Mouse (Mus musculus) lung, postnatal 4 days (tissue): ENCODE measurements around the gene Hsph1.

Source experiments
- DNase-seq, 2 experiments: peaks; one replicate each; pipeline ENCODE4 v3.0.0; 2021

The Hsph1 gene

GRCm38 (mm10) chr5:149636075-149636920 is at the start of gene Hsph1:
TSS of gene Hsph1 (minus strand) at chr5:149636376.
- peak; percentile 97 to 99 for DNase-seq

GRCm38 (mm10) chr5:149680946-149681345 is 44.8 kb upstream of the Hsph1 start:
- no peak for DNase-seq

- DNase-seq: no peak
Measured at GRCm38 (mm10) chr5:149679886-149680285, 43.7 kb upstream of the Hsph1 start.

DNA sequence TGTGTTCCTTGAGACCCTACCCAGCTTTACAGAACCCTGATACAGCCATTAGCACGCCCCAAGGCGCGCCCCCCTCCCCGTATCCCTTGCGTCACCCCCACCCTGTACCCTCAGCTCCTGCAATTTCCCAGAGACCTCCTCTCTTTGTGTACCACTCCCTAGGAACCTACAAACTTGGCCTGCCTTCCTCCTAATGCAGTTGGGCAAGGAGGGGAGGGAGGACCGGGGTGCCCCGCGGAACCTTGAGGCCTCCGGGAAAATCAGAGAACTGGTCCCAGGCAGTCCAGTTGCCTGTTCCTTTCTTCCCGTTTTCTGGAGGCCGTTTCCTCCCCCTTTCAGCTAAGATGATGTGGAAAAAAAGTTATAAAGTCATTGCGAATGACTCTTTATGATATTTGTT is 43.2 kb upstream of the Hsph1 start:
- no peak for DNase-seq

DNA sequence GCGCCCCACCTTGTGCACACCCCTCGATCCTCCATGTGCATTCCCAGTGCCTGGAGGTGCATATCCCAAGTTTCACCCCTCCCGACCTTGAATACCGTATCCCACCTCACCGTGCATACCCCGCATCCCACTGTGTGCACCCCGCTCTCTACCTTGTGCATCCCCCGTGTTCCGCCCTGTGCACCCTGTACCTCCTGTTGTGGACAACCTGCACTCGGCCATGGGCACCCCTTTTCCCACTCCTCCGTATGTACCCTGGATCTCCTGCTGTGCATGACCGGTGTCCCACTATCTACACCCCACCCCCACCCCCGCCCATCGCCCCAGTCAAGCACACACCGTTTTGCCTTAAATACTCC is 42.8 kb upstream of the Hsph1 start:
- no peak for DNase-seq

- peak; percentile 89 to 90 for DNase-seq
Measured at GRCm38 (mm10) chr5:149678100-149678989, 42.2 kb upstream of the Hsph1 start, which contains the start of gene B3glct. TSS of gene B3glct (plus strand) at chr5:149678230.

DNA sequence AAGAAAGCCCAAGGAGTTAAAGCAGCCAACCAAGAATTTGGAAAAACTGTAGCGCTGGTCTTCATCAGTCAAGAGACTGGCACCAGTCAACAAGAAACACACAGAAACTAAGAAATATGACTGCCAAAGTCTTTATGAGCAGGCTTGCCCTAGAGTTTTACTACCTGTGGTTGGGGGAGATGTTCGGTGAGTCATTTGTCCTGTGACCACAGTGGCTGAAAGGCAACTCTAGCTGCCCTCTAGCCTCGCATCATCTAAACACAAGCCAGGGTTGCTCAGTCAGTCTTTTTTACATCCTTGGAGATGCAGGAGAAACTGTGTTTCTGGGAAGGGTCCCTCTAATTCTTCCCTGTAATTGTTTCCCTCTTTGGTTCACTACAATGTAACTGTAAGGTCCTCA is 41.0 kb upstream of the Hsph1 start:
- DNase-seq: no peak

DNA sequence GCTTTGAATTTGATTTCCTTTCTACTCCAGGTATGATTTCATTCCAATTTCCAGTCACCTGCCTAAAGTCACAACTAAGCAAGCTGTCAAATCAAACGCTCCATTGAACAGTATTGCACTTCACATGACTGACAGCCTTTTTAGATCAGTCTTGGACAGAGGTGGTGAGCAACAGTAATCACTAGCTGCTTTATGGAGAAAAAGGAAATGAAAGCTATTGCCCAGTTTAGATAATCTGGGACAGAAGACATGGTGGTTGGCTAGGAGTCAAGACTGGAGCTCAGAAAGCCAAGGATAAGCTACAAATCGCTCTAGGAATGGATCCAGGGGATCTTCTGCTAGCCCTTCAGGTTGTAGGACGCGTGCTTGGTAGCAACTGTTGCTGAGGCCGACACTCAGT is 27.2 kb upstream of the Hsph1 start:
- no peak for DNase-seq

DNA sequence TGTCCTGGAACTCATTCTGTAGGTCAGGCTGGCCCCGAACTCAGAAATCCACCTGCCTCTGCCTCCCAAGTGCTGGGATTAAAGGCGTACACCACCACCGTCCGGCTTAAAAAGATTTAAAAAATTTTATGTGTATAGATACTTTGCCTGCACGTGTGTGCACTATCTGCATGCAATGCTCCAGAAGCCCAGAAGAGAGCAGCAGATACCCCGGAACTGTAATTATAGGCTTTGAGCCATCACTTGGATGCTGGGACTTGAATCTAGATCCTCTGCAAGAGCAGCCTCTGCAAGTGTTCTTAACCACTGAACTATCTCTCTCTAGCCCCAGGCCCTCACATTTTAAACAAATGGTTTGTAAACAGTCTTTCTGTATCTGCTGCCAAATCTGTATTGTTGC is 26.8 kb upstream of the Hsph1 start:
- no peak for DNase-seq

DNA sequence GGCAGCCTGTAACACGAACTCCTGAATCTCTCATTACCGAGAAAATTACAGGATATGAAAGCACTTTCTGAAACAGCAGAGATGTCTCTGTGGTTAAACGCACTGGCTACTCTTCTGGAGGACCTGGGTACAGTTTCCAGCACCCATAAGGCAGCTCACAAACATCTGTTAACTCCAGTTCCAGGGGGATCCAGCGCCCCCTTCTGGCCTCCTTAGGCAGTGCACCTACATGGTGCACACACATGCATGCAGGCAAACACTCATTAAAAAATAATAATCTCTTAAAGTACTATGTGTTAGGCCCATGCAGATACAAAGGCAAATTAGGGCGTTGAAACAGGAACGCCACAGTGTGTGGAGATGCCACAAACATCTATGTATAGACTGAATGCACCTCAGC is 25.3 kb upstream of the Hsph1 start:
- no peak for DNase-seq

DNA sequence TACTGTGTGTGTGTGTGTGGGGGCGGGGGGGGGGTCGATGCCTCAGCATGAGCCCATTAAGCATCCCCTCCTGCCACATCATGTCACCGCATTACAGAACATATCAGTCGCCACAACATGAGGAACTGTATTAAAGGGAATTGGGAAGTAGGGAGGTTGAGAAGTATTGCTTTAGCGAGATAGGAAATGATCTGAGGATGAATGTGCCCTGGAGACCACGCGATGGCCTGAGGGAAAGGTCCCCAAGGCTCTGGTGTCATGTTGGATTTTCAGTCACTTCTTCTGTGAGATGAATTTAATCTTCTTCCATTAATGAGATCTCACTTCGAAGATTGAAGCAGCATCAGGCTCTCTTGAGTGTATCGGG is 23.2 kb upstream of the Hsph1 start:
- DNase-seq: no peak

- no peak for DNase-seq
Measured at GRCm38 (mm10) chr5:149658741-149659413, 22.7 kb upstream of the Hsph1 start.

- DNase-seq: no peak
Measured at GRCm38 (mm10) chr5:149658022-149658421, 21.8 kb upstream of the Hsph1 start.

DNA sequence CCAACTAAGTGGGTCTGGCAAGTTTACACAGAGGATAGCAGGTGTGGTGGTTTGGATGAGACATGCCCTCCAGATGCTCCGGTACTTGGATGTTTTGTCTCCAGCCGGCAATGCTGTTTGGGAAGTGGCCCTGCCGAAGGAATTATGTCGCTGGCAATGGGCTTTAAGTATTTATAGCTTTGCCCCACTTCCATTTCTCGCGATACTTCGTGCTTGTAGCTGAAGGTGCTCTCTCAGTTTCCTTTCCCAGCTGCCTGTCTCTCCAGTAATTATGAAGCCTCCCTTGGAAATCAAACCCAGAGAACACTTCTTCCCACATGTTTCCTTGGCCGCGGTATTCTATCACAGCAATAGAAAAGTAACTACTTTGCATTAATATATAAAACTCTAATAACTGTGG is 19.5 kb upstream of the Hsph1 start:
- no peak for DNase-seq

GRCm38 (mm10) chr5:149650179-149650553 is 14.0 kb upstream of the Hsph1 start:
- DNase-seq: no peak

DNA sequence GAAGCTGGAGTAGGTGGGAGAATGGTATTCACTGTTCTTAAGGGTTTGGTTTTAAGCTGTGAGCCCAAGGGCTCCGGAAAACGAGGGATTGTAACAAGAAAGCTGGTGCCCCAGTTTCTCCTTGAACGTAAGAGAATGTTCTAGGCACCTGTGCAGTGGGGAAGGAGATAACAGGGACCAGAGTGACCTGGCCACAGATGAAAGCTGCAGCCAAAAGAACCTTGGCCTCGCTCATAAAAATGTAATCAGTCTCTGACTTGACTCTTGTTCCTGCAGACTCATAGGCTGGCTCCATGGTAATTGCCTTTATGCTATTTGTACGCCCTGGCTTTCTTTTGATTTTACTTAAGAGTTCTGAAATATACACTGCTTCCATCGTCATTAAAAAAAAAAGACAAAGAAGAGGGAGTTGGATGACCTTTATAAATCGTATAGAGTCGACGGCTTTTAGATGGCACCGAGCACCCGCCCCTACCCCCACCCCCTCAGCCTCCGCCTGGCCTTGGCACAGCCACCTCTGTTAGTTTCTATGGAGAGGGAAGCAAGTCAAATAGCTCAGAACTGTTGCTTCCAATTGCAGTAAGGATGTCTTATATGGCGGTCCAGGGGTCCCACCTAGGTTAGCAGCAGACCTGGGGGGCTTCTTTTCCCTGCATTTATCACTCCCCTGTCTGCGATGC is 13.5 kb upstream of the Hsph1 start:
- DNase-seq: no peak

DNA sequence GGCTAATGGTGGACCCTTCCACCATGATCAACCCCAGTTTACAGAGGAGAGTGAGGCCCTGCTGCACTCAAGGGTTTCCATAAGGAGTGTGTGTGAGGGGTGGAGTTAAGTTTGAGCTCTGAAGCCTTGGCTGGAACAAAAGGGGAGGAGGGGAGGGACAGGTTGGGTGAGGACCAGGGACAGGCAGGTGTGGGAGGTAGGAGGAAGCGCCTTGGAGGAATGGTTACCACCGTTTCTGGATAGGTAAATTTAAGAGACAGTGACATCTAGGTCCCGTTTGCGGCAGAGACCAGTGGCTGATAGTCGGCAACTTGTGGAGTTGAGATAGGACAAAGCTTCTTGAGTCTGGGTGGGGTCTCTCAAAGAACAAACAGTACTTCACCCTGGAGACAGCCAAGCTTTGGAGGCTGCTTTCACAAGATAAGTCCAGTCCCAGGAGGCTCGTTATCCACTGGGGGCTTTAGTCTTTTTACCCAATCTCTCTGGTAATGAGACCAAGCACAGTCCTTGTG is 12.8 kb upstream of the Hsph1 start:
- DNase-seq: no peak

- DNase-seq: peak in 1 of 2 experiments; percentile 15
Measured at GRCm38 (mm10) chr5:149648196-149648595, 12.0 kb upstream of the Hsph1 start.

DNA sequence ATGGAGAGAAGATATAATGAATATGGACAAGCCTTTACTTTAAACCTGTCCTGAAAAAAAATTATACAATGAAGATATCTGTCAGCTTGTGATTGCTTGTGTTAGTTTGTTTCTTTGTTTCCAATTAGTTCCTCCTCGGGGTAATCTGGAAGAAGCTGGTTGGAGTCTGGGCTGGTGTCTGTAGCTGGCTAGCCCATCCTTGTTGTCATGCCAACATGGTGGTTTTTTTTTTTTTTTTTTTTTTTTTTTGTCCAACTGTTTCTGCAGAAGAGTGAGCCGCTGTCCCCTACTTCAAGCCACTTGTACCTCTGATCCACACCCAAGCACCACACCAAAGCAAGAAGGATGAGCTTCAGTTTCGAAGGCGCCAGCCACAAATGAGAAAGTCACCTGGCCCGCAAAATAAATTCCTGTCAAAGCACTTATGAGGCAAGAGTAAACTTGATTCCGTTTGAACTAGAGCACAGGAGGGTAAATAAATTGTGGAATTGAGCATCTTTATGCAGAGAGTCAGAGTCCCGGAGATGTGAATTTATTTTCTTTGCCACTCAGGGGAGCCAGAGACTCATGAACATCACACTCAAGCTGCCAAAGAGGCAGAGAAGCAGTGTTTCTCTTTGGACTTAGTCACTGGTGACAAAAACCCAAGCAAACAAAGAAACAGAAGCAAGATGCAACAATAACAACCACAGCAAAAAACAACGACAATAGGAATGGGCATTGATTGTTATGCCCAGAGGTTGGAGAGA is 11.4 kb upstream of the Hsph1 start:
- no peak for DNase-seq

GRCm38 (mm10) chr5:149642783-149643509 is 6.8 kb upstream of the Hsph1 start:
- DNase-seq: no peak

DNA sequence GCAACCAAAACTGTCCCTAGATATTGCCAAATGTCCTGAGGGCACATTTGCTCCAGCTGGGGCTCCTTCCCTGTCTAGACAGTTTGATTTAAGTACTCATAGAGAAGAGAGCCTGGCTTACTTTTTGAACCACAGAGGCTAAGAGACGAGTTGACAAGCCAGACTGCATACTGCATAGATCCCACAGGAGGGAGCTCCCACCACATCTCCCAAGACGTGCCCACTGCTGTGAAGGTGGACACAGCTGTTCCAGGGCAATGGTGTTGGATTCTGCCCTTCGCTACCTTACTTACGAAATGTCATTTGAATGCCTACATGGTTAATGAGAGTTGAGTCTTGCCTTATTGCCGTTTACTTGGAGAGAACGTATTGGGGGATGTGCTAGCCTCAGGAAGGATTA is 6.2 kb upstream of the Hsph1 start:
- no peak for DNase-seq
